Mouse (Mus musculus) heart, postnatal 0 days (tissue): ENCODE data around the gene Wwp2. TPM values are rescaled to one million over a fixed set of nuclear protein-coding genes. Genes with fewer than 3 reads are reported as not detected.

Experiments
- ATAC-seq: fragments of 200-750 bp; cut with Nextera tagmentation; 2 replicates; pipeline ENCODE4 v1.8.0; 2017; ENCODE audit warnings: low read depth, moderate number of reproducible peaks, moderate library complexity; ENCODE audit not compliant: insufficient read depth
- DNase-seq: peaks from one replicate; pipeline ENCODE4 v3.0.0-alpha.2; 2016; ENCODE audit warnings: low spot score
- H3K27ac ChIP-seq: fragments of 300-500 bp; sonication (generic); 2 replicates; pipeline ENCODE4 v1.5.1; 2014; ENCODE audit warnings: low read depth, mild to moderate bottlenecking
- H3K27me3 ChIP-seq: fragments of 300-500 bp; sonication (generic); 2 replicates; pipeline ENCODE4 v1.6.1; 2014; ENCODE audit warnings: low read length, mixed read lengths; ENCODE audit not compliant: control insufficient read depth, insufficient read depth
- H3K36me3 ChIP-seq: fragments of 300-500 bp; sonication (generic); replicated peaks from 2 replicates; pipeline ENCODE4 v1.6.1; 2014; ENCODE audit warnings: low read length, mixed read lengths; ENCODE audit not compliant: control insufficient read depth, insufficient read depth
- H3K4me1 ChIP-seq: fragments of 300-500 bp; sonication (generic); 2 replicates; pipeline ENCODE4 v1.6.1; 2014; ENCODE audit warnings: antibody characterized with exemption; ENCODE audit not compliant: control insufficient read depth, insufficient read depth
- H3K4me2 ChIP-seq: fragments of 300-500 bp; sonication (generic); 2 replicates; pipeline ENCODE4 v1.6.1; 2014; ENCODE audit warnings: low read depth, mild to moderate bottlenecking, low read length, moderate library complexity
- H3K4me3 ChIP-seq: fragments of 300-500 bp; sonication (generic); 2 replicates; pipeline ENCODE4 v1.5.1; 2014; ENCODE audit warnings: low read depth, low read length
- H3K9ac ChIP-seq: fragments of 300-500 bp; sonication (generic); replicated peaks from 2 replicates; pipeline ENCODE4 v1.6.1; 2014; ENCODE audit warnings: low read depth, low read length, mixed read lengths
- H3K9me3 ChIP-seq: fragments of 300-500 bp; sonication (generic); replicated peaks from 2 replicates; pipeline ENCODE4 v1.6.1; 2016; ENCODE audit warnings: low read length; ENCODE audit not compliant: control insufficient read depth
- CTCF ChIP-seq: IDR thresholded peaks from 2 replicates; pipeline ENCODE4 v1.5.1; 2016; ENCODE audit warnings: antibody characterized with exemption, control low read depth, low read depth
- EP300 ChIP-seq: IDR thresholded peaks from 2 replicates; pipeline ENCODE4 v1.6.1; 2016; ENCODE audit warnings: antibody characterized with exemption, low read depth
- WGBS: fragments of 180-500 bp; shearing (Covaris S2); extraction: QIAGEN DNeasy Blood & Tissue Kit; methylation state at CpG from one replicate; pipeline ENCODE4 v1.1.7; 2014; 5-methylcytosine and 5-hydroxymethylcytosine counted together
- polyA plus RNA-seq: library from polyadenylated mRNA; unstranded; fragments of >200 nt; fragmentation: Nextera tagmentation; extraction: Ambion mirVana; gene quantifications from 2 replicates; pipeline ENCODE4 v1.2.1, GENCODE M21; 2015
- total RNA-seq: library from RNA; depleted of rRNA; stranded (reverse); fragments of >200 nt; gene quantifications from 2 replicates; pipeline ENCODE4 v1.2.3, GENCODE M21; 2014; ENCODE audit warnings: low replicate concordance

Wwp2 gene
- total and polyA plus RNA-seq, 2 experiments from 2014 or later, result 20.4 to 40.5 TPM

- Histone ChIP-seq H3K4me2 (no peak overlapping the region), H3K9me3 (no peaks in the 10 kb centered on the region), H3K4me1 (peaks cover 23% of the 10 kb centered on the region), H3K36me3 (peaks cover 4% of the 10 kb centered on the region; the same call in 1 of the 2 replicates), H3K27ac (peak overlapping the region; percentile 62), H3K9ac (no peak overlapping the region), H3K27me3 (no peaks in the 10 kb centered on the region), H3K4me3 (no peak overlapping the region)
- 19% methylated on average over 5 of the region's 5 CpGs for WGBS
- no peak for TF ChIP-seq EP300
- TF ChIP-seq CTCF, result no peak
- peak; percentile 51 for DNase-seq
- peak; percentile 81 for ATAC-seq
Observed at GRCm38 (mm10) chr8:107489921-107490320, 53.8 kb downstream of the Wwp2 start.

- H3K4me2 ChIP-seq, result no peak overlapping the region
- ATAC-seq (no peak), DNase-seq (no peak)
- 64% methylated on average over 2 of the region's 2 CpGs for WGBS
- H3K4me1 ChIP-seq, result peaks cover 23% of the 10 kb centered on the region
- no peaks in the 10 kb centered on the region for H3K9me3 ChIP-seq
- no peak overlapping the region for H3K9ac ChIP-seq
- no peaks in the 10 kb centered on the region for H3K27me3 ChIP-seq
- H3K36me3 ChIP-seq, result peaks cover 4% of the 10 kb centered on the region; the same call in 1 of the 2 replicates
- H3K27ac ChIP-seq, result no peak overlapping the region
- no peak overlapping the region for H3K4me3 ChIP-seq
- no peak for TF ChIP-seq EP300
Observed at GRCm38 (mm10) chr8:107490649-107491048, 54.5 kb downstream of the Wwp2 start.

GRCm38 (mm10) chr8:107491212-107491611 is 55.0 kb downstream of the Wwp2 start:
- 74% methylated on average over 4 of the region's 4 CpGs for WGBS
- ATAC-seq, result no peak

GRCm38 (mm10) chr8:107491831-107492230 is 55.7 kb downstream of the Wwp2 start:
- Histone ChIP-seq H3K36me3 (no peaks in the 10 kb centered on the region), H3K4me1 (peaks cover 23% of the 10 kb centered on the region), H3K9ac (no peak overlapping the region), H3K9me3 (no peaks in the 10 kb centered on the region), H3K4me2 (no peak overlapping the region), H3K27ac (no peak overlapping the region), H3K4me3 (no peak overlapping the region), H3K27me3 (no peaks in the 10 kb centered on the region)
- ATAC-seq (no peak), DNase-seq (no peak)
- TF ChIP-seq EP300 (no peak), CTCF (no peak)

More at GRCm38 (mm10) chr8:107491212-107491611, 55.0 kb downstream of the Wwp2 start:
- H3K27ac ChIP-seq, result no peak overlapping the region
- TF ChIP-seq CTCF, result no peak
- no peak overlapping the region for H3K9ac ChIP-seq
- peaks cover 23% of the 10 kb centered on the region for H3K4me1 ChIP-seq
- no peak overlapping the region for H3K4me2 ChIP-seq
- no peak overlapping the region for H3K4me3 ChIP-seq
- H3K27me3 ChIP-seq, result no peaks in the 10 kb centered on the region
- no peaks in the 10 kb centered on the region for H3K36me3 ChIP-seq
- H3K9me3 ChIP-seq, result no peaks in the 10 kb centered on the region
- no peak for DNase-seq

GRCm38 (mm10) chr8:107492802-107493201 is 56.6 kb downstream of the Wwp2 start:
- WGBS, result 85% methylated on average over 5 of the region's 5 CpGs

GRCm38 (mm10) chr8:107495425-107495824 is 59.3 kb downstream of the Wwp2 start:
- H3K4me1 ChIP-seq, result peaks cover 17% of the 10 kb centered on the region; the same call in 1 of the 2 replicates
- no peaks in the 10 kb centered on the region for H3K27me3 ChIP-seq
- no peak overlapping the region for H3K9ac ChIP-seq
- H3K9me3 ChIP-seq, result no peaks in the 10 kb centered on the region
- no peaks in the 10 kb centered on the region for H3K36me3 ChIP-seq
- no peak for ATAC-seq
- DNase-seq, result no peak
- 82% methylated on average over 9 of the region's 9 CpGs for WGBS
- H3K4me3 ChIP-seq, result no peak overlapping the region
- no peak overlapping the region for H3K4me2 ChIP-seq
- TF ChIP-seq EP300 (no peak), CTCF (no peak)
- no peak overlapping the region for H3K27ac ChIP-seq

More at GRCm38 (mm10) chr8:107492802-107493201, 56.6 kb downstream of the Wwp2 start:
- TF ChIP-seq CTCF (no peak), EP300 (no peak)
- no peak overlapping the region for H3K9ac ChIP-seq
- H3K27me3 ChIP-seq, result no peaks in the 10 kb centered on the region
- H3K4me2 ChIP-seq, result no peak overlapping the region
- no peaks in the 10 kb centered on the region for H3K36me3 ChIP-seq
- no peak overlapping the region for H3K27ac ChIP-seq
- DNase-seq, result no peak
- no peaks in the 10 kb centered on the region for H3K9me3 ChIP-seq
- H3K4me1 ChIP-seq, result peaks cover 23% of the 10 kb centered on the region
- ATAC-seq, result no peak
- H3K4me3 ChIP-seq, result no peak overlapping the region
